Mouse (Mus musculus) embryonic facial prominence, embryonic 13.5 days (tissue): ENCODE results near the gene Bmper. TPM values are rescaled to one million over a fixed set of nuclear protein-coding genes. Genes with fewer than 3 reads are reported as not detected.

ENCODE experiments used
- ATAC-seq: fragments of 200-750 bp; cut with Nextera tagmentation; 2 replicates; pipeline ENCODE4 v1.8.0; 2017; ENCODE audit warnings: low read depth; ENCODE audit not compliant: insufficient number of reproducible peaks, insufficient read depth, low FRiP score, low TSS enrichment
- H3K27ac ChIP-seq: fragments of 300-500 bp; sonication (generic); 2 replicates; pipeline ENCODE4 v1.5.1; 2015; ENCODE audit warnings: moderate library complexity, mild to moderate bottlenecking, inconsistent platforms
- H3K27me3 ChIP-seq: fragments of 300-500 bp; sonication (generic); 2 replicates; pipeline ENCODE4 v1.6.1; 2015; ENCODE audit warnings: mild to moderate bottlenecking, inconsistent platforms
- H3K36me3 ChIP-seq: fragments of 300-500 bp; sonication (generic); 2 replicates; pipeline ENCODE4 v1.6.1; 2015; ENCODE audit warnings: mild to moderate bottlenecking, inconsistent platforms
- H3K4me1 ChIP-seq: fragments of 300-500 bp; sonication (generic); 2 replicates; pipeline ENCODE4 v1.6.1; 2015; ENCODE audit warnings: inconsistent platforms
- H3K4me2 ChIP-seq: fragments of 300-500 bp; sonication (generic); 2 replicates; pipeline ENCODE4 v1.6.1; 2015; ENCODE audit warnings: moderate library complexity, mild to moderate bottlenecking, inconsistent platforms
- H3K4me3 ChIP-seq: fragments of 300-500 bp; sonication (generic); 2 replicates; pipeline ENCODE4 v1.5.1; 2015; ENCODE audit warnings: mild to moderate bottlenecking, inconsistent platforms
- H3K9ac ChIP-seq: fragments of 300-500 bp; sonication (generic); 2 replicates; pipeline ENCODE4 v1.6.1; 2015; ENCODE audit warnings: mild to moderate bottlenecking, inconsistent platforms
- H3K9me3 ChIP-seq: fragments of 300-500 bp; sonication (generic); 2 replicates; pipeline ENCODE4 v1.6.1; 2016; ENCODE audit warnings: inconsistent platforms
- WGBS: fragments of 180-500 bp; shearing (Covaris S2); methylation state at CpG from one replicate; pipeline ENCODE4 v1.1.7; 2015; ENCODE audit warnings: mixed read lengths; 5-methylcytosine and 5-hydroxymethylcytosine counted together
- polyA plus RNA-seq: library from polyadenylated mRNA; unstranded; fragments of >200 nt; fragmentation: Nextera tagmentation; extraction: Ambion mirVana; gene quantifications from 2 replicates; pipeline ENCODE4 v1.2.1, GENCODE M21; 2015

The Bmper gene
- polyA plus RNA-seq, 1 experiment from 2014 or later = 10.8 TPM

DNA sequence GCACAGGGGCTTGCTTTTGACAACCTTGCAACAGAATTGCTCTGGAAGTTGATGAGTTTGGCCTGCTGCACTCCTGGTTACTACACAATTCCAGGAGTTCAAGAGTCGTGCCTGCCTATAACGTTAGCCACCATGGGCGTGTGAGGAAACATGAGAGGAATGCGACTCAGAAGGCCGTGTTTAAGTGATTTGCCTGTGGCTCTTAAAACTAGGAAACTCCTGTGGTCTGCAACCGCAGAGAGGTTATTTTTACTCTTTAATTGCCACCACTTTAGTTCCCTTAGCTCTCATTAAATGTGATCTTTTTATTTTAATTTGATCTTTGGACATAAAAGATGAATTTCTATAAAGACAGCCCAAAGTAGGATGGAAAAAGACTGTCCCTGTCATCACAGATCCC is 184.5 kb downstream of the Bmper start:
- no peak overlapping the region for H3K4me3 ChIP-seq
- ATAC-seq = no peak
- no peaks in the 10 kb centered on the region for H3K9me3 ChIP-seq
- no peaks in the 10 kb centered on the region for H3K27me3 ChIP-seq
- 0 out of 2 replicates have a peak, but pooled peaks cover 2% of the 10 kb centered on the region for H3K4me1 ChIP-seq
- WGBS = 32% methylated on average over 6 of the region's 6 CpGs
- no peak overlapping the region for H3K4me2 ChIP-seq
- H3K27ac ChIP-seq = no peak overlapping the region
- H3K36me3 ChIP-seq = no peaks in the 10 kb centered on the region
- no peak overlapping the region for H3K9ac ChIP-seq

- Histone ChIP-seq H3K4me2 (no peak overlapping the region), H3K27me3 (no peaks in the 10 kb centered on the region), H3K9me3 (no peaks in the 10 kb centered on the region), H3K4me3 (no peak overlapping the region), H3K9ac (no peak overlapping the region), H3K27ac (no peak overlapping the region), H3K36me3 (no peaks in the 10 kb centered on the region), H3K4me1 (0 out of 2 replicates have a peak, but pooled peaks cover 2% of the 10 kb centered on the region)
- no peak for ATAC-seq
- WGBS = 62% methylated on average over 3 of the region's 3 CpGs
Measured at GRCm38 (mm10) chr9:23407935-23408781, 185.3 kb downstream of the Bmper start.

- Histone ChIP-seq H3K9ac (no peak overlapping the region), H3K9me3 (no peaks in the 10 kb centered on the region), H3K36me3 (no peaks in the 10 kb centered on the region), H3K4me3 (no peak overlapping the region), H3K27ac (no peak overlapping the region), H3K4me1 (0 out of 2 replicates have a peak, but pooled peaks cover 2% of the 10 kb centered on the region), H3K27me3 (no peaks in the 10 kb centered on the region), H3K4me2 (no peak overlapping the region)
- WGBS = 87% methylated on average over 2 of the region's 2 CpGs
- ATAC-seq = no peak
Measured at GRCm38 (mm10) chr9:23410567-23410966, 187.7 kb downstream of the Bmper start.

GRCm38 (mm10) chr9:23412956-23413355 is 190.1 kb downstream of the Bmper start:
- Histone ChIP-seq H3K9me3 (peaks cover 3% of the 10 kb centered on the region; the same call in 1 of the 2 replicates), H3K27me3 (no peaks in the 10 kb centered on the region), H3K27ac (no peak overlapping the region), H3K4me3 (no peak overlapping the region), H3K9ac (no peak overlapping the region), H3K4me1 (no peaks in the 10 kb centered on the region), H3K4me2 (no peak overlapping the region), H3K36me3 (0 out of 2 replicates have a peak, but pooled peaks cover 3% of the 10 kb centered on the region)
- ATAC-seq = no peak
- 77% methylated on average over 2 of the region's 2 CpGs for WGBS

GRCm38 (mm10) chr9:23419107-23419506 is 196.2 kb downstream of the Bmper start:
- Histone ChIP-seq H3K4me3 (no peak overlapping the region), H3K36me3 (0 out of 2 replicates have a peak, but pooled peaks cover 3% of the 10 kb centered on the region), H3K4me1 (no peaks in the 10 kb centered on the region; the same call in 1 of the 2 replicates), H3K9me3 (peaks cover 3% of the 10 kb centered on the region; the same call in 1 of the 2 replicates), H3K9ac (no peak overlapping the region), H3K4me2 (no peak overlapping the region), H3K27me3 (no peaks in the 10 kb centered on the region), H3K27ac (no peak overlapping the region)
- no peak for ATAC-seq
- WGBS = 81% methylated on average over 2 of the region's 2 CpGs

- Histone ChIP-seq H3K9me3 (no peaks in the 10 kb centered on the region), H3K36me3 (no peaks in the 10 kb centered on the region), H3K4me2 (no peak overlapping the region), H3K4me1 (peaks cover 6% of the 10 kb centered on the region), H3K4me3 (no peak overlapping the region), H3K27ac (no peak overlapping the region), H3K27me3 (no peaks in the 10 kb centered on the region), H3K9ac (no peak overlapping the region)
- 71% methylated on average over 1 of the region's 1 CpGs for WGBS
- ATAC-seq = no peak
Measured at GRCm38 (mm10) chr9:23423748-23424147, 200.9 kb downstream of the Bmper start.

- H3K9ac ChIP-seq = no peak overlapping the region
- H3K9me3 ChIP-seq = no peaks in the 10 kb centered on the region
- H3K36me3 ChIP-seq = no peaks in the 10 kb centered on the region
- 84% methylated on average over 2 of the region's 2 CpGs for WGBS
- H3K4me1 ChIP-seq = 0 out of 2 replicates have a peak, but pooled peaks cover 4% of the 10 kb centered on the region
- ATAC-seq = no peak
- H3K27me3 ChIP-seq = no peaks in the 10 kb centered on the region; the same call in 1 of the 2 replicates
- no peak overlapping the region for H3K27ac ChIP-seq
- H3K4me3 ChIP-seq = no peak overlapping the region
- H3K4me2 ChIP-seq = no peak overlapping the region
Measured at GRCm38 (mm10) chr9:23432631-23433030, 209.8 kb downstream of the Bmper start.

DNA sequence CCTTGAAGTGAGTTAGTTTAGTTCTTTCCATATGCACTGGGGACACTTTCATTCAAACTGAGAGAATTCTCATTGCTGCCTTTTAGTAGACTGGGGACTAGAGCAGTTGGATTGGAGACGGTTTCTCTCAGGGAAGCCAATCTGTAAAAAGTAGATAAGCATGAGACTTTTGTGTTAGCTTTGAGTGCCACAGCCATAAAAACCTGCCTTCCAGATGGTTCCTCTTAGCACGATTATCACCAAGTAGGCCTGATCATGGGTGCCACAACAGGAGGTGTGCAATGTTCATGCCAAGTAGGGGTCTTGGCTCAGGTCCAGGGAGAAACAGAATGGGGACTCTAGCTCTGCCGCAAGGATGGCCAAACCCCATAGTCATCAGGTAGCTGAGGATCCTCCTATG is 210.4 kb downstream of the Bmper start:
- Histone ChIP-seq H3K9me3 (no peaks in the 10 kb centered on the region), H3K27me3 (no peaks in the 10 kb centered on the region; the same call in 1 of the 2 replicates), H3K4me1 (0 out of 2 replicates have a peak, but pooled peaks cover 4% of the 10 kb centered on the region), H3K4me2 (no peak overlapping the region), H3K27ac (no peak overlapping the region), H3K36me3 (no peaks in the 10 kb centered on the region), H3K9ac (no peak overlapping the region), H3K4me3 (no peak overlapping the region)
- no peak for ATAC-seq
- WGBS = 81% methylated on average over 3 of the region's 3 CpGs

- ATAC-seq = no peak
- no peaks in the 10 kb centered on the region for H3K9me3 ChIP-seq
- WGBS = 48% methylated on average over 6 of the region's 6 CpGs
Measured at GRCm38 (mm10) chr9:23436751-23437150, 213.9 kb downstream of the Bmper start.

DNA sequence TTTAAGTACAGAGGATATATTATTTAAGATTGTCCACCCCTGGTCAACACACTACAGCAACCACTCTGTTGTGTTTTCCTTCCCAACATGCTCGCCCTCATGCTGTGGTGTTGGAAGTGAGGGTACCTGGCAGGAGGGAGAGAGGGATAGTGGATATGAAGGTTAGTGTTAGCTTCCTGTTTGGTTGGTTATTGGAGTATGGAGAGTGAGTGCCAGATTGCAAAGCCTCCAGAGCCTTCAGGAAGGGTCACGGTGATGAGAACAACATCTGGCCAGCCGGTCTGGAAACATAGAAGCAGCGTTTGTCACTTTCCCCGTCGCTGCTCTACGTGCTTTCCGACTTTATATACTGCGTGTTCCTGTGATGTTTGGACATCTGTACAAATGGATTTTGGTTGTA is 215.8 kb downstream of the Bmper start:
- Histone ChIP-seq H3K4me1 (0 out of 2 replicates have a peak, but pooled peaks cover 10% of the 10 kb centered on the region), H3K36me3 (no peaks in the 10 kb centered on the region), H3K27ac (no peak overlapping the region), H3K9me3 (no peaks in the 10 kb centered on the region), H3K9ac (no peak overlapping the region), H3K4me2 (no peak overlapping the region), H3K4me3 (no peak overlapping the region), H3K27me3 (no peaks in the 10 kb centered on the region; the same call in 1 of the 2 replicates)
- 86% methylated on average over 9 of the region's 9 CpGs for WGBS
- ATAC-seq = no peak

More at GRCm38 (mm10) chr9:23436751-23437150, 213.9 kb downstream of the Bmper start:
- Histone ChIP-seq H3K27ac (no peak overlapping the region), H3K4me3 (no peak overlapping the region), H3K4me1 (0 out of 2 replicates have a peak, but pooled peaks cover 4% of the 10 kb centered on the region), H3K27me3 (no peaks in the 10 kb centered on the region; the same call in 1 of the 2 replicates), H3K4me2 (no peak overlapping the region), H3K36me3 (no peaks in the 10 kb centered on the region), H3K9ac (no peak overlapping the region)

- peaks cover 3% of the 10 kb centered on the region for H3K27me3 ChIP-seq
- no peak overlapping the region for H3K27ac ChIP-seq
- H3K4me3 ChIP-seq = no peak overlapping the region
- no peak overlapping the region for H3K9ac ChIP-seq
- no peak for ATAC-seq
- 30% methylated on average over 5 of the region's 5 CpGs for WGBS
- H3K4me1 ChIP-seq = 0 out of 2 replicates have a peak, but pooled peaks cover 7% of the 10 kb centered on the region
- no peaks in the 10 kb centered on the region for H3K9me3 ChIP-seq
- H3K36me3 ChIP-seq = no peaks in the 10 kb centered on the region
- no peak overlapping the region for H3K4me2 ChIP-seq
Measured at GRCm38 (mm10) chr9:23442168-23442567, 219.3 kb downstream of the Bmper start.

DNA sequence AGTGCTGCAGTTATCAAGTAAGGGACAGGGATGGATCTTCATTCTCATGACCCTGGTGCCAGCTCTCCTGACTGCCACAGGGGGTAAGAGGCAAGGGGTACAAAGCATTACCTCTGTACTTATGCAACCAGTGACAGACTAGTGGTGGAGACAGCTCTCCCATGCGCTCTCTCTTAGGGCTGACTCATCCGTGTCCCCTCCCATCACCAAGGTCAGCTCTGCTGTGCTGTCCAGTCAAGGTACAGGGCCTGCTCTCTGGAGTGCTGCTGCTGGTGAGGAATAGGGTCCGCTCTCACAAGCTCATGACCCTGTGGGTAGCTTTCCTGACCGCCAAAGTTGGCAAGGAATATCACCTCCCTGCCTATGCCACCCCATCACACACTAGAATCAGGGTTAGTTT is 222.1 kb downstream of the Bmper start:
- Histone ChIP-seq H3K4me3 (no peak overlapping the region), H3K9ac (no peak overlapping the region), H3K27ac (no peak overlapping the region), H3K4me1 (0 out of 2 replicates have a peak, but pooled peaks cover 7% of the 10 kb centered on the region), H3K36me3 (no peaks in the 10 kb centered on the region), H3K27me3 (peaks cover 3% of the 10 kb centered on the region), H3K4me2 (no peak overlapping the region), H3K9me3 (no peaks in the 10 kb centered on the region)
- 97% methylated on average over 4 of the region's 4 CpGs for WGBS
- ATAC-seq = 0 out of 2 replicates have a peak, but pooled peaks have one; percentile 56
